Mouse (Mus musculus) NIH3T3 (cell line): ENCODE results near the gene Gm20807.
"Not testable (repeated sequence)": the region's sequence is repeated elsewhere in the genome, so short reads cannot be mapped to it uniquely, and the experiment has no call there.

Source experiments
- DNase-seq: peaks from one replicate; pipeline ENCODE4 v3.0.0-alpha.2; 2012; ENCODE audit warnings: low read depth

Gene Gm20807

DNA sequence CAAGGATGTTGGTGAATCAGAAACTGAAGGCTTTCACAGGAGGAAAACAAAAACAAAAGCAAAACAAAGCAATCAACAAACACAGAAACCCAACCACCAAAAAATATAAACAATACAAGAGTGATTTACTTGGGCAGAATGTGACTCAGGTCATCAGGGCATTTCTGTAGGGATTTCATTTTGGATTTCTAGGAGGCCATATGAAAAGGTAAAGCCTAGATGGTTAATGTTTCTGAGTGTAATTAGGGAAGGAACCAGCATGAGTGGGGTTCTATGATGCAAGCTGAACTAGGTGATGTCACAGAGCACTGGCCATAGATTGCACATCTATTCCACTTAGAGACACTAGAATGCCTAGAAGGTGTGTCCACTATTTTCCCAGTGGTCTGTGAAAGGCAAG is at the start of gene Gm20807:
Gm20807 (plus strand) TSS at position 301 of the 400 bp plus-strand sequence.
- not testable (repeated sequence) for DNase-seq
